Mouse (Mus musculus) C2C12 (cell line): Measurements from ENCODE around the gene Cldn10. TPM values are rescaled to one million over a fixed set of nuclear protein-coding genes. Genes with fewer than 3 reads are reported as not detected.

Experiments
- H3K27me3 ChIP-seq: one replicate; pipeline ENCODE4 v1.6.1; 2011; ENCODE audit not compliant: control insufficient read depth, insufficient read depth, insufficient read length
- H3K36me3 ChIP-seq: one replicate; pipeline ENCODE4 v1.6.1; 2011; ENCODE audit not compliant: control insufficient read depth, insufficient read depth
- H3K4me3 ChIP-seq: one replicate; pipeline ENCODE4 v1.5.1; 2011; ENCODE audit warnings: mild to moderate bottlenecking, control low read depth; ENCODE audit not compliant: poor library complexity, insufficient read depth, severe bottlenecking
- H3K79me2 ChIP-seq: one replicate; pipeline ENCODE4 v1.6.1; 2011; ENCODE audit not compliant: control insufficient read depth, insufficient read depth
- H3K79me3 ChIP-seq: one replicate; pipeline ENCODE4 v1.6.1; 2011; ENCODE audit warnings: low read depth, control low read depth
- H3ac ChIP-seq: one replicate; pipeline ENCODE3; 2011; ENCODE audit warnings: low read depth; ENCODE audit not compliant: control insufficient read depth, insufficient read length
- CEBPB ChIP-seq: IDR thresholded peaks from one replicate; pipeline ENCODE4 v1.6.1; 2011; ENCODE audit warnings: low read depth, mild to moderate bottlenecking, control low read depth, moderate library complexity
- CTCF ChIP-seq: IDR thresholded peaks from one replicate; pipeline ENCODE4 v1.5.1; 2011; ENCODE audit not compliant: control insufficient read depth, insufficient read depth, insufficient read length
- FOSL1 ChIP-seq: IDR thresholded peaks from one replicate; pipeline ENCODE4 v1.8.0; 2011; ENCODE audit warnings: mild to moderate bottlenecking, low read length; ENCODE audit not compliant: poor library complexity, insufficient read depth, severe bottlenecking
- MAX ChIP-seq: IDR thresholded peaks from one replicate; pipeline ENCODE4 v1.6.1; 2011; ENCODE audit warnings: mild to moderate bottlenecking, control low read depth
- MYOD1 ChIP-seq: IDR thresholded peaks from one replicate; pipeline ENCODE4 v1.6.1; 2011; ENCODE audit warnings: low read depth; ENCODE audit not compliant: control insufficient read depth, insufficient read length
- MYOG ChIP-seq: IDR thresholded peaks from one replicate; pipeline ENCODE4 v1.6.1; 2011; ENCODE audit not compliant: control insufficient read depth, insufficient read length; ENCODE audit errors: extremely low read depth
- USF1 ChIP-seq: IDR thresholded peaks from one replicate; pipeline ENCODE4 v1.6.1; 2011; ENCODE audit warnings: low read depth, mild to moderate bottlenecking, control low read depth, moderate library complexity
- polyA plus RNA-seq: library from polyadenylated mRNA; unstranded; fragments of >200 nt; fragmentation: generic; extraction: Trizol; gene quantifications from one replicate; pipeline ENCODE4 v1.2.1, GENCODE M21; 2012; ENCODE audit warnings: missing spikeins

Gene Cldn10
- polyA plus RNA-seq, 1 experiment, result not detected

- no peak for TF ChIP-seq MYOD1
- TF ChIP-seq CEBPB, result no peak
- no peak for TF ChIP-seq MYOG
- TF ChIP-seq FOSL1, result no peak
- no peak for TF ChIP-seq MAX
- TF ChIP-seq USF1, result no peak
- no peak for TF ChIP-seq CTCF
- Histone ChIP-seq H3K79me2 (no peaks in the 10 kb centered on the region), H3K27me3 (peaks cover 37% of the 10 kb centered on the region), H3ac (no peak overlapping the region), H3K4me3 (no peak overlapping the region), H3K79me3 (no peaks in the 10 kb centered on the region), H3K36me3 (no peaks in the 10 kb centered on the region)
Observed at GRCm38 (mm10) chr14:118842353-118842752, 54.6 kb downstream of the Cldn10 start.

- peaks cover 41% of the 10 kb centered on the region for H3K27me3 ChIP-seq
- H3K79me2 ChIP-seq, result no peaks in the 10 kb centered on the region
- H3K4me3 ChIP-seq, result no peak overlapping the region
- no peak overlapping the region for H3ac ChIP-seq
- no peak for TF ChIP-seq MYOG
- no peak for TF ChIP-seq MYOD1
- no peak for TF ChIP-seq CEBPB
- no peak for TF ChIP-seq CTCF
- TF ChIP-seq USF1, result no peak
- no peak for TF ChIP-seq MAX
- TF ChIP-seq FOSL1, result no peak
- no peaks in the 10 kb centered on the region for H3K79me3 ChIP-seq
- no peaks in the 10 kb centered on the region for H3K36me3 ChIP-seq
Observed at GRCm38 (mm10) chr14:118846834-118847233, 59.1 kb downstream of the Cldn10 start.

GRCm38 (mm10) chr14:118848171-118848570, 60.5 kb downstream of the Cldn10 start:
- H3ac ChIP-seq, result no peak overlapping the region
- peaks cover 37% of the 10 kb centered on the region for H3K27me3 ChIP-seq
- TF ChIP-seq MYOG, result no peak
- TF ChIP-seq CTCF, result no peak
- TF ChIP-seq USF1, result no peak
- no peak for TF ChIP-seq CEBPB
- TF ChIP-seq MYOD1, result no peak
- no peak for TF ChIP-seq MAX
- TF ChIP-seq FOSL1, result no peak
- no peaks in the 10 kb centered on the region for H3K36me3 ChIP-seq
- no peaks in the 10 kb centered on the region for H3K79me2 ChIP-seq
- H3K4me3 ChIP-seq, result no peak overlapping the region
- H3K79me3 ChIP-seq, result no peaks in the 10 kb centered on the region

GRCm38 (mm10) chr14:118850011-118850695, 62.4 kb downstream of the Cldn10 start:
- H3K79me3 ChIP-seq, result no peaks in the 10 kb centered on the region
- H3ac ChIP-seq, result no peak overlapping the region
- peaks cover 35% of the 10 kb centered on the region for H3K27me3 ChIP-seq
- H3K36me3 ChIP-seq, result no peaks in the 10 kb centered on the region
- TF ChIP-seq MYOD1 (no peak), FOSL1 (no peak), CTCF (no peak), MAX (no peak), USF1 (no peak), CEBPB (no peak), MYOG (no peak)
- H3K79me2 ChIP-seq, result no peaks in the 10 kb centered on the region
- no peak overlapping the region for H3K4me3 ChIP-seq

GRCm38 (mm10) chr14:118850696-118851035, 63.0 kb downstream of the Cldn10 start:
- Histone ChIP-seq H3K79me2 (no peaks in the 10 kb centered on the region), H3ac (no peak overlapping the region), H3K4me3 (no peak overlapping the region), H3K36me3 (no peaks in the 10 kb centered on the region), H3K27me3 (peaks cover 39% of the 10 kb centered on the region), H3K79me3 (no peaks in the 10 kb centered on the region)
- no peak for TF ChIP-seq CEBPB

GRCm38 (mm10) chr14:118851496-118852107, 63.9 kb downstream of the Cldn10 start:
- H3K79me3 ChIP-seq, result no peaks in the 10 kb centered on the region

More at GRCm38 (mm10) chr14:118851496-118852107, 63.9 kb downstream of the Cldn10 start:
- TF ChIP-seq CEBPB (peak; percentile 9), USF1 (no peak)
- Histone ChIP-seq H3K79me2 (no peaks in the 10 kb centered on the region), H3K36me3 (no peaks in the 10 kb centered on the region), H3K27me3 (peaks cover 35% of the 10 kb centered on the region), H3K4me3 (no peak overlapping the region), H3ac (no peak overlapping the region)
